Mouse (Mus musculus) MEL (cell line): ENCODE data around the gene Zfp865.

Experiments used
- CTCF ChIP-seq, 3 experiments: IDR thresholded peaks in 2 of 3; conservative IDR thresholded peaks in 1 of 3; 2 replicates each; pipeline ENCODE4 v1.5.1; 2011 to 2012; ENCODE audit warnings: low read length in 3 of 3, low read depth in 2 of 3, mild to moderate bottlenecking in 2 of 3, improper control_type of control experiment in 1 of 3, inconsistent platforms in 1 of 3, mixed read lengths in 1 of 3, moderate library complexity in 1 of 3; ENCODE audit not compliant: control insufficient read depth in 1 of 3, insufficient read depth in 1 of 3, poor library complexity in 1 of 3, severe bottlenecking in 1 of 3
- GATA1 ChIP-seq: IDR thresholded peaks from 2 replicates; pipeline ENCODE4 v1.6.1; 2011; ENCODE audit warnings: low read depth, low read length, improper control_type of control experiment
- HCFC1 ChIP-seq: IDR thresholded peaks from 2 replicates; pipeline ENCODE4 v1.6.1; 2012; ENCODE audit warnings: low read depth, mild to moderate bottlenecking, inconsistent platforms, low read length, improper control_type of control experiment, moderate library complexity
- MAX ChIP-seq: IDR thresholded peaks from 2 replicates; pipeline ENCODE4 v1.6.1; 2011; ENCODE audit warnings: low read length, improper control_type of control experiment
- MXI1 ChIP-seq: IDR thresholded peaks from 2 replicates; pipeline ENCODE4 v1.6.1; 2011; ENCODE audit warnings: mild to moderate bottlenecking, low read depth, low read length, improper control_type of control experiment
- POLR2A ChIP-seq, 2 experiments: IDR thresholded peaks; 2 replicates each; pipeline ENCODE4 v1.6.1; 2011 to 2012; ENCODE audit warnings: low read length in 2 of 2, mild to moderate bottlenecking in 2 of 2, control low read depth in 1 of 2, improper control_type of control experiment in 1 of 2, low read depth in 1 of 2, moderate library complexity in 1 of 2; ENCODE audit not compliant: control insufficient read depth in 1 of 2, insufficient read depth in 1 of 2, poor library complexity in 1 of 2

- TF ChIP-seq HCFC1, result no peak
- TF ChIP-seq GATA1, result no peak
- TF ChIP-seq POLR2A (IDR thresholded peaks at IDR 0.05; ENCODE audit: control insufficient read depth in 1 of 2, insufficient read depth in 1 of 2, low read depth in 1 of 2, low read length in 2 of 2, poor library complexity in 1 of 2), result no peak
- TF ChIP-seq MXI1, result no peak
- TF ChIP-seq CTCF (IDR thresholded peaks at IDR 0.05 in 2 of 3, conservative IDR thresholded peaks at IDR 0.05 in 1 of 3; ENCODE audit: control insufficient read depth in 1 of 3, insufficient read depth in 1 of 3, low read depth in 2 of 3, low read length in 3 of 3, poor library complexity in 1 of 3, severe bottlenecking in 1 of 3), result no peak
- no peak for TF ChIP-seq MAX
Observed at GRCm38 (mm10) chr7:5052931-5053343, 32.8 kb downstream of the Zfp865 start.
